Mouse (Mus musculus): ENCODE data around the gene Nkain4.

- TF ChIP-seq POLR2A (IDR thresholded peaks at IDR 0.05; ENCODE audit: borderline replicate concordance, low read depth, low read length) (no peak), CTCF (IDR thresholded peaks at IDR 0.05; ENCODE audit: low read depth, low read length) (no peak)
Measured at GRCm38 (mm10) chr2:180928723-180929122, 25.8 kb downstream of the Nkain4 start, which contains the start of gene Birc7.

Measured in bone marrow macrophage, adult 2 months (primary cell).